12 mouse cellular contexts compared by ENCODE assay signal in the genomic region with DNA sequence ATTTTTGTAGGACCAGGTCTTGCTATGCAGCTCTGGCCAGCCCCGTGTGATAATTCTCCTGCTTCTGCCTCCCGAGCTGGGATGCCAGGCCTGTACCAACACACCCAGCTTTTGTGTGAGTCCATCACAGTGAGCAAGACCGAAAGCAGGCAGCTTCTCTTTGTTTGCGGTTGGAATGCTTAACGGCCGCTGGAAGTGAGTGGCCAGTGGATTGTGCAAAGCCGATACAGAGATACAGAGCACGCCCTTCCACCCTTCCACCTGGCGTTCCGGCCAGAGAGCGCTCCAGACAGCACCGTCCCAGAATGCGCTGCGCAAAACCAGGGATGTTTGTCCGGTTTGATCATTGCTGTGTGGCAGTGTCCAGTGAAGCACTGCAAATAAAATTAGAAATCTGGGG. TPM values are rescaled to one million over a fixed set of nuclear protein-coding genes. Genes with fewer than 3 reads are reported as not detected.
A peak's percentile ranks its signal among the peaks of the same experiment; 100 is the strongest.
DNase-seq lines count a peak whose midpoint lies in the region; ATAC-seq and TF ChIP-seq lines count a peak whose summit lies in the region.
"Had no signal": no experiment of that assay in that cellular context is flagged by ENCODE, and none has a peak within 500 bp of the region (broad histone marks: within the 10 kb centered on the region; RNA-seq: fewer than 3 reads in every experiment).

No protein-coding gene starts in this region.

- WGBS in kidney, embryonic 15.5 days = 43% methylated on average over 15 of the region's 15 CpGs
- WGBS in limb, embryonic 10.5 days = 83% methylated on average over 15 of the region's 15 CpGs
- 52% methylated on average over 15 of the region's 15 CpGs for WGBS in forebrain, embryonic 14.5 days
- WGBS in hindbrain, embryonic 11.5 days = 58% methylated on average over 15 of the region's 15 CpGs

- peak overlapping the region; percentile 95 for H3K27ac ChIP-seq in kidney, embryonic 15.5 days
- 0 out of 2 replicates have a peak overlapping the region, but pooled peaks have one; percentile 34 for H3K27ac ChIP-seq in limb, embryonic 10.5 days
- H3K27ac ChIP-seq in layer of hippocampus, adult 2 months = no peak overlapping the region
- H3K27ac ChIP-seq in forebrain, embryonic 14.5 days (ENCODE audit: low read depth, low read length) = no peak overlapping the region
- H3K27ac ChIP-seq in hindbrain, embryonic 11.5 days (ENCODE audit: low read depth, low read length) = no peak overlapping the region

- no peak for ATAC-seq in kidney, embryonic 15.5 days (replicated peaks; ENCODE audit: low FRiP score)
- no peak for ATAC-seq in forebrain, embryonic 14.5 days
- ATAC-seq in hindbrain, embryonic 11.5 days (ENCODE audit: low FRiP score) = no peak
- ATAC-seq: forebrain, embryonic 16.5 days had no signal

- no peak overlapping the region for H3K9ac ChIP-seq in kidney, embryonic 15.5 days
- H3K9ac ChIP-seq in forebrain, embryonic 14.5 days (ENCODE audit: low read length) = no peak overlapping the region
- no peak overlapping the region for H3K9ac ChIP-seq in hindbrain, embryonic 11.5 days (ENCODE audit: low read depth, low read length)

- peak overlapping the region; percentile 32; the same call in 1 of the 2 replicates for H3K4me2 ChIP-seq in kidney, embryonic 15.5 days
- H3K4me2 ChIP-seq in forebrain, embryonic 14.5 days (ENCODE audit: low read length) = no peak overlapping the region
- H3K4me2 ChIP-seq in hindbrain, embryonic 11.5 days (replicated peaks; ENCODE audit: low read depth, low read length) = no peak overlapping the region

- H3K4me1 ChIP-seq in kidney, embryonic 15.5 days = peaks cover 78% of the 10 kb centered on the region
- peaks cover 61% of the 10 kb centered on the region for H3K4me1 ChIP-seq in limb, embryonic 10.5 days
- no peaks in the 10 kb centered on the region for H3K4me1 ChIP-seq in forebrain, embryonic 14.5 days (ENCODE audit: control insufficient read depth, insufficient read depth, low read length)
- H3K4me1 ChIP-seq in hindbrain, embryonic 11.5 days (replicated peaks; ENCODE audit: control insufficient read depth, insufficient read depth, low read length) = peaks cover 7% of the 10 kb centered on the region; the same call in 1 of the 2 replicates

- no peak overlapping the region for H3K4me3 ChIP-seq in kidney, embryonic 15.5 days (replicated peaks)
- no peak overlapping the region for H3K4me3 ChIP-seq in limb, embryonic 10.5 days
- H3K4me3 ChIP-seq in layer of hippocampus, adult 2 months = no peak overlapping the region
- H3K4me3 ChIP-seq in forebrain, embryonic 14.5 days (ENCODE audit: low read depth, low read length) = no peak overlapping the region
- no peak overlapping the region for H3K4me3 ChIP-seq in hindbrain, embryonic 11.5 days (ENCODE audit: low read depth, low read length)

- no peak for TF ChIP-seq CTCF in layer of hippocampus, adult 2 months (conservative IDR thresholded peaks at IDR 0.05)

- H3K36me3 ChIP-seq in kidney, embryonic 15.5 days = no peaks in the 10 kb centered on the region
- no peaks in the 10 kb centered on the region for H3K36me3 ChIP-seq in limb, embryonic 10.5 days
- no peaks in the 10 kb centered on the region for H3K36me3 ChIP-seq in forebrain, embryonic 14.5 days (ENCODE audit: control insufficient read depth, insufficient read depth, low read length)
- H3K36me3 ChIP-seq in hindbrain, embryonic 11.5 days (ENCODE audit: control insufficient read depth, insufficient read depth, low read length) = no peaks in the 10 kb centered on the region

- no peaks in the 10 kb centered on the region for H3K9me3 ChIP-seq in kidney, embryonic 15.5 days (replicated peaks)
- H3K9me3 ChIP-seq in limb, embryonic 10.5 days (replicated peaks) = no peaks in the 10 kb centered on the region
- H3K9me3 ChIP-seq in forebrain, embryonic 14.5 days (replicated peaks; ENCODE audit: control insufficient read depth, low read length) = no peaks in the 10 kb centered on the region
- H3K9me3 ChIP-seq in hindbrain, embryonic 11.5 days (ENCODE audit: control insufficient read depth, low read length) = no peaks in the 10 kb centered on the region

- no peaks in the 10 kb centered on the region for H3K27me3 ChIP-seq in kidney, embryonic 15.5 days
- peaks cover 37% of the 10 kb centered on the region for H3K27me3 ChIP-seq in limb, embryonic 10.5 days (ENCODE audit: low read depth, poor library complexity, severe bottlenecking)
- H3K27me3 ChIP-seq in forebrain, embryonic 14.5 days (replicated peaks; ENCODE audit: control insufficient read depth, insufficient read depth, low read length) = no peaks in the 10 kb centered on the region
- H3K27me3 ChIP-seq in hindbrain, embryonic 11.5 days (ENCODE audit: control insufficient read depth, insufficient read depth, low read length) = 0 out of 2 replicates have a peak, but pooled peaks cover 3% of the 10 kb centered on the region

- no peak for DNase-seq in kidney, postnatal 10 days
- peak; percentile 77 for DNase-seq in NIH3T3 (ENCODE audit: low read depth)
- no peak for DNase-seq in limb, embryonic 10.5 days (ENCODE audit: low spot score)
- DNase-seq in lung, postnatal 14 days = peak; percentile 50
- DNase-seq in layer of hippocampus, adult 2 months (ENCODE audit: low spot score in 2 of 2) = no peak
- no peak for DNase-seq in forebrain, embryonic 14.5 days (ENCODE audit: low spot score)
- DNase-seq in hindbrain, embryonic 11.5 days (ENCODE audit: low spot score) = no peak
- DNase-seq: thymus, adult 2 months had no signal

RNA-seq across cellular contexts. Expression of a gene that starts 21.7 kb away (rescaled TPM):
- 6.8 and 7.1 TPM in 2 replicates for polyA plus RNA-seq in kidney, embryonic 15.5 days (2015; fragmentation: Nextera tagmentation; extraction: Ambion mirVana)
- polyA plus RNA-seq in limb, embryonic 10.5 days (2016; fragmentation: Nextera tagmentation; extraction: Ambion mirVana) = 4.6 and 5.6 TPM in 2 replicates
- 1 to 10 TPM in 1 of 2 experiments, under 1 TPM in 1; 0.86 to 1.3 TPM for total RNA-seq in layer of hippocampus, adult 2 months (2021)
- 0.58 and 0.64 TPM in 2 replicates for polyA plus RNA-seq in forebrain, embryonic 14.5 days (2014; fragmentation: Nextera tagmentation; extraction: Ambion mirVana)
- 0.82 and 1.1 TPM in 2 replicates for polyA plus RNA-seq in hindbrain, embryonic 11.5 days (2014; fragmentation: Nextera tagmentation; extraction: Ambion mirVana)

RNA-seq across cellular contexts. Expression of a gene that starts 40.0 kb away (rescaled TPM):
- polyA plus RNA-seq in kidney, embryonic 15.5 days (2015; fragmentation: Nextera tagmentation; extraction: Ambion mirVana) = 7.4 and 9.6 TPM in 2 replicates
- 3.7 and 4.7 TPM in 2 replicates for polyA plus RNA-seq in limb, embryonic 10.5 days (2016; fragmentation: Nextera tagmentation; extraction: Ambion mirVana)
- total RNA-seq in layer of hippocampus, adult 2 months (2021) = 10 to 100 TPM; 15.5 to 16.2 TPM
- polyA plus RNA-seq in forebrain, embryonic 14.5 days (2014; fragmentation: Nextera tagmentation; extraction: Ambion mirVana) = 0.65 and 1.1 TPM in 2 replicates
- polyA plus RNA-seq in hindbrain, embryonic 11.5 days (2014; fragmentation: Nextera tagmentation; extraction: Ambion mirVana) = 2.1 and 3.1 TPM in 2 replicates
- total RNA-seq: megakaryocyte progenitor cell, adult 5-6 weeks; MEL had no signal

Comparison
In these comparisons a context has a peak if more than half of its experiments do, and no peak if none do; other contexts are left out.
1. H3K27ac ChIP-seq: peak in kidney, embryonic 15.5 days (single experiment) and limb, embryonic 10.5 days (single experiment); none in layer of hippocampus, adult 2 months (single experiment), forebrain, embryonic 14.5 days (single experiment) and hindbrain, embryonic 11.5 days (single experiment).
2. DNase-seq: peak in NIH3T3 (single experiment) and lung, postnatal 14 days (single experiment); none in kidney, postnatal 10 days (single experiment), limb, embryonic 10.5 days (single experiment), layer of hippocampus, adult 2 months (0 of 2), forebrain, embryonic 14.5 days (single experiment) and hindbrain, embryonic 11.5 days (single experiment).